Comparison of ENCODE assay signal across 17 mouse cellular contexts in the genomic region with DNA sequence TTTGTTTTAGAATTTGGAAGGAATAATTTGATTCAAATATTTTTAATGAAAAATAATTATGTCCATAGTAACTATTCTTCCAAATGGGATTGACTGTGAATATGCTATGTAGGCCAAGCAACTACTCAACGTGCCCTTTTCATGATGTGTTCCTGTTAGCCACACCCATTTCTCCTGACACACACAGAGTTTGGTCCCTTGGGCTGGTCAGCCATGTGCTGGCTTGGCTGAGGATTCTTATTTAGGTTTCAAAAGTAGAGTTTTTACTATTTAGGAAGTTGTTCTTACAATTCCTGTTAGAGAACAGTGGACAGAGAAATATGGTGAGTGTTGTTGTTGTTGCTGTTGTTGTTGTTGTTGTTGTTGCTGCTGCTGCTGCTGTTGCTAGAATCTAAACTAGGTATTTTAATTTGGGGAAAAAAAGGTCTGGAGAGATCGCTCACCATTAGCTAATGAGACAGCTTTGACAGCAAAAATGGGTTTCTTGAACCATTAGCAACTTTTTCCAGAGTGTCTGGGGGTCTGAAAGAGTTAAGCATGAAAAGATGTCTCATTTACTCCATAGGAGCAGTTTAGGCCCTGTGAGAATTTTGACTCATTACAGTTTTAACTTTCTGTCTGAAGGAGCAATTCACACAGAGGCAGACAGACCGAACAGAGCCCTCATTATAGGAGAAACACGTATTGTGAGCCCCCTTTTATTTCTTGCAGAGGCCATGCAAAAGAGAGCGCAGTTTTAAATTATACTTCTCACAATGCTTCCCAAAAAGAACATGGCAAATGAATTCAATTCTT.
"Had no signal": no experiment of that assay in that cellular context is flagged by ENCODE, and none has a peak within 500 bp of the region (broad histone marks: within the 10 kb centered on the region; RNA-seq: fewer than 3 reads in every experiment).

No protein-coding gene starts in this region.

- H3K36me3 ChIP-seq: limb, embryonic 12.5 days; limb, embryonic 15.5 days; midbrain, embryonic 13.5 days had no signal

- ATAC-seq: liver, postnatal 0 days; midbrain, embryonic 13.5 days had no signal

- DNase-seq: kidney, postnatal 25 days; layer of hippocampus, postnatal 36 days; left cerebral cortex, postnatal 4 days; liver, postnatal 0 days; right cerebral cortex, postnatal 14 days; right cerebral cortex, postnatal 4 days; thymus, postnatal 25 days had no signal

- H3K4me1 ChIP-seq: limb, embryonic 12.5 days; limb, embryonic 15.5 days; midbrain, embryonic 13.5 days had no signal

- H3K27me3 ChIP-seq: limb, embryonic 12.5 days; limb, embryonic 15.5 days; midbrain, embryonic 13.5 days had no signal

- H3K9ac ChIP-seq: limb, embryonic 12.5 days; limb, embryonic 15.5 days; liver, embryonic 14.5 days; liver, postnatal 0 days; lung, embryonic 14.5 days; midbrain, embryonic 13.5 days had no signal

- H3K4me2 ChIP-seq: limb, embryonic 12.5 days; limb, embryonic 15.5 days; liver, embryonic 11.5 days; lung, embryonic 14.5 days; midbrain, embryonic 13.5 days had no signal

- H3K27ac ChIP-seq: kidney, postnatal 0 days; left cerebral cortex, adult 2 months; limb, embryonic 12.5 days; limb, embryonic 15.5 days; liver, embryonic 14.5 days; macrophage; midbrain, embryonic 13.5 days; stomach, postnatal 0 days had no signal

- H3K9me3 ChIP-seq: limb, embryonic 12.5 days; limb, embryonic 15.5 days; midbrain, embryonic 13.5 days had no signal

- H3K4me3 ChIP-seq: left cerebral cortex, adult 2 months; limb, embryonic 12.5 days; limb, embryonic 15.5 days; midbrain, embryonic 13.5 days had no signal
